Mouse (Mus musculus): ENCODE measurements around the gene Foxn3. TPM values are rescaled to one million over a fixed set of nuclear protein-coding genes. Genes with fewer than 3 reads are reported as not detected.

Foxn3 gene
- polyA plus RNA-seq, 1 experiment from 2014 or later = 90.0 TPM

- 89% methylated on average over 7 of the region's 7 CpGs for WGBS
- H3K4me3 ChIP-seq = no peak overlapping the region
These were observed 19.8 kb downstream of the Foxn3 start for GRCm38 (mm10) chr12:99543421-99544195.

GRCm38 (mm10) chr12:99540201-99540600 lies 23.2 kb downstream of the Foxn3 start:
- peaks cover 13% of the 10 kb centered on the region for H3K9me3 ChIP-seq
- H3K9ac ChIP-seq (replicated peaks) = no peak overlapping the region
- H3K4me2 ChIP-seq (replicated peaks) = no peak overlapping the region
- no peaks in the 10 kb centered on the region for H3K27me3 ChIP-seq
- H3K27ac ChIP-seq (replicated peaks) = no peak overlapping the region
- no peak for ATAC-seq (ENCODE audit: low FRiP score, low read depth)
- H3K36me3 ChIP-seq = peaks cover 16% of the 10 kb centered on the region; the same call in 1 of the 2 replicates
- H3K4me3 ChIP-seq = no peak overlapping the region
- 93% methylated on average over 4 of the region's 4 CpGs for WGBS
- H3K4me1 ChIP-seq = no peaks in the 10 kb centered on the region

More at GRCm38 (mm10) chr12:99543421-99544195, 19.8 kb downstream of the Foxn3 start:
- no peak overlapping the region for H3K4me2 ChIP-seq (replicated peaks)
- H3K9me3 ChIP-seq = no peaks in the 10 kb centered on the region
- peaks cover 4% of the 10 kb centered on the region; the same call in 1 of the 2 replicates for H3K4me1 ChIP-seq
- no peaks in the 10 kb centered on the region for H3K27me3 ChIP-seq
- no peak overlapping the region for H3K27ac ChIP-seq (replicated peaks)
- H3K36me3 ChIP-seq = 0 out of 2 replicates have a peak, but pooled peaks cover 6% of the 10 kb centered on the region
- no peak for ATAC-seq (ENCODE audit: low FRiP score, low read depth)
- H3K9ac ChIP-seq (replicated peaks) = no peak overlapping the region

GRCm38 (mm10) chr12:99537316-99537715 lies 26.1 kb downstream of the Foxn3 start:
- no peaks in the 10 kb centered on the region for H3K27me3 ChIP-seq
- 96% methylated on average over 6 of the region's 6 CpGs for WGBS
- H3K4me2 ChIP-seq (replicated peaks) = no peak overlapping the region
- no peak overlapping the region for H3K4me3 ChIP-seq
- H3K36me3 ChIP-seq = peaks cover 19% of the 10 kb centered on the region; the same call in 1 of the 2 replicates
- ATAC-seq (ENCODE audit: low FRiP score, low read depth) = no peak
- peaks cover 17% of the 10 kb centered on the region for H3K9me3 ChIP-seq
- no peaks in the 10 kb centered on the region for H3K4me1 ChIP-seq
- no peak overlapping the region for H3K9ac ChIP-seq (replicated peaks)
- no peak overlapping the region for H3K27ac ChIP-seq (replicated peaks)

DNA sequence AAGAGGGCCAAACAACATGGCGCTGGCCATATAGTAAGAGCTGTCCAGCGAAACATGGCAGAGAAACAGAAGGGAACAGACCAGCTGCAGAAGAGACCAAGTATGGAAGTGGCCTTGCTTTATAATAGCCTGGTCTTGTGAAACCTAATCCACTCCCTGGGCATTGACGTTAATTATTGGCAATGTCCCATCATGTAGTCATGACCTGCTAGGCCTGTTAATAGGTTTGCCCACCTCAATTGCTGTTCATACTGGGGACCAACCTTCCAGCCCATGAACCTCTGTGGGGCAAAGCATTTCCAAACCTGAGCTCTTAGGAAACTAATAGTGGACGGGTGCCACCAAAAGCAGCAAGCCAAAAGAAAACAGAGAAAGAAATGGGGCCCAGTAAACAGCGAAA lies 27.0 kb downstream of the Foxn3 start:
- H3K36me3 ChIP-seq = peaks cover 19% of the 10 kb centered on the region; the same call in 1 of the 2 replicates
- ATAC-seq (ENCODE audit: low FRiP score, low read depth) = no peak
- no peak overlapping the region for H3K9ac ChIP-seq (replicated peaks)
- no peak overlapping the region for H3K27ac ChIP-seq (replicated peaks)
- WGBS = 94% methylated on average over 5 of the region's 5 CpGs
- peaks cover 17% of the 10 kb centered on the region for H3K9me3 ChIP-seq
- H3K27me3 ChIP-seq = no peaks in the 10 kb centered on the region
- H3K4me2 ChIP-seq (replicated peaks) = no peak overlapping the region
- no peaks in the 10 kb centered on the region for H3K4me1 ChIP-seq
- H3K4me3 ChIP-seq = no peak overlapping the region

GRCm38 (mm10) chr12:99532342-99532741 lies 31.0 kb downstream of the Foxn3 start:
- 95% methylated on average over 7 of the region's 7 CpGs for WGBS
- ATAC-seq (ENCODE audit: low FRiP score, low read depth) = no peak

GRCm38 (mm10) chr12:99529687-99530411 lies 33.5 kb downstream of the Foxn3 start:
- 80% methylated on average over 17 of the region's 17 CpGs for WGBS
- Histone ChIP-seq H3K27ac (replicated peaks) (no peak overlapping the region), H3K36me3 (peaks cover 9% of the 10 kb centered on the region; the same call in 1 of the 2 replicates), H3K4me2 (replicated peaks) (no peak overlapping the region), H3K4me1 (peaks cover 13% of the 10 kb centered on the region), H3K4me3 (no peak overlapping the region), H3K27me3 (no peaks in the 10 kb centered on the region), H3K9me3 (0 out of 2 replicates have a peak, but pooled peaks cover 4% of the 10 kb centered on the region), H3K9ac (replicated peaks) (no peak overlapping the region)
- ATAC-seq (ENCODE audit: low FRiP score, low read depth) = no peak

More at GRCm38 (mm10) chr12:99532342-99532741, 31.0 kb downstream of the Foxn3 start:
- Histone ChIP-seq H3K9ac (replicated peaks) (no peak overlapping the region), H3K27me3 (no peaks in the 10 kb centered on the region), H3K9me3 (peaks cover 17% of the 10 kb centered on the region), H3K4me3 (no peak overlapping the region), H3K4me2 (replicated peaks) (no peak overlapping the region), H3K27ac (replicated peaks) (no peak overlapping the region), H3K4me1 (peaks cover 13% of the 10 kb centered on the region), H3K36me3 (peaks cover 19% of the 10 kb centered on the region; the same call in 1 of the 2 replicates)

- ATAC-seq (ENCODE audit: low FRiP score, low read depth) = no peak
- H3K4me1 ChIP-seq = peaks cover 13% of the 10 kb centered on the region
- H3K9me3 ChIP-seq = no peaks in the 10 kb centered on the region
- H3K4me3 ChIP-seq = no peak overlapping the region
- no peak overlapping the region for H3K4me2 ChIP-seq (replicated peaks)
- H3K9ac ChIP-seq (replicated peaks) = no peak overlapping the region
- 70% methylated on average over 5 of the region's 5 CpGs for WGBS
- no peak overlapping the region for H3K27ac ChIP-seq (replicated peaks)
- H3K27me3 ChIP-seq = no peaks in the 10 kb centered on the region
- peaks cover under 1% of the 10 kb centered on the region; the same call in 1 of the 2 replicates for H3K36me3 ChIP-seq
These were observed 34.4 kb downstream of the Foxn3 start for GRCm38 (mm10) chr12:99528958-99529357.

GRCm38 (mm10) chr12:99527452-99527851 lies 35.9 kb downstream of the Foxn3 start:
- no peak overlapping the region for H3K9ac ChIP-seq (replicated peaks)
- H3K27me3 ChIP-seq = no peaks in the 10 kb centered on the region
- H3K9me3 ChIP-seq = no peaks in the 10 kb centered on the region
- 82% methylated on average over 6 of the region's 6 CpGs for WGBS
- H3K4me2 ChIP-seq (replicated peaks) = no peak overlapping the region
- peaks cover 13% of the 10 kb centered on the region for H3K4me1 ChIP-seq
- no peaks in the 10 kb centered on the region for H3K36me3 ChIP-seq
- H3K4me3 ChIP-seq = no peak overlapping the region
- no peak for ATAC-seq (ENCODE audit: low FRiP score, low read depth)
- no peak overlapping the region for H3K27ac ChIP-seq (replicated peaks)

GRCm38 (mm10) chr12:99526571-99527140 lies 36.7 kb downstream of the Foxn3 start:
- Histone ChIP-seq H3K27ac (replicated peaks) (no peak overlapping the region), H3K27me3 (no peaks in the 10 kb centered on the region), H3K9ac (replicated peaks) (no peak overlapping the region), H3K4me3 (no peak overlapping the region), H3K4me2 (replicated peaks) (no peak overlapping the region), H3K9me3 (no peaks in the 10 kb centered on the region), H3K4me1 (peaks cover 13% of the 10 kb centered on the region), H3K36me3 (no peaks in the 10 kb centered on the region)
- WGBS = 67% methylated on average over 9 of the region's 9 CpGs
- ATAC-seq (ENCODE audit: low FRiP score, low read depth) = no peak

GRCm38 (mm10) chr12:99522882-99523281 lies 40.5 kb downstream of the Foxn3 start:
- no peaks in the 10 kb centered on the region for H3K9me3 ChIP-seq
- H3K9ac ChIP-seq (replicated peaks) = no peak overlapping the region
- 92% methylated on average over 2 of the region's 2 CpGs for WGBS
- no peak for ATAC-seq (ENCODE audit: low FRiP score, low read depth)
- H3K4me2 ChIP-seq (replicated peaks) = no peak overlapping the region
- no peaks in the 10 kb centered on the region for H3K36me3 ChIP-seq
- H3K4me1 ChIP-seq = peaks cover 8% of the 10 kb centered on the region; the same call in 1 of the 2 replicates
- H3K4me3 ChIP-seq = no peak overlapping the region
- no peak overlapping the region for H3K27ac ChIP-seq (replicated peaks)
- no peaks in the 10 kb centered on the region for H3K27me3 ChIP-seq

- Histone ChIP-seq H3K4me1 (peaks cover 10% of the 10 kb centered on the region; the same call in 1 of the 2 replicates), H3K27ac (replicated peaks) (no peak overlapping the region), H3K9me3 (no peaks in the 10 kb centered on the region), H3K4me3 (no peak overlapping the region), H3K27me3 (no peaks in the 10 kb centered on the region), H3K4me2 (replicated peaks) (no peak overlapping the region), H3K36me3 (no peaks in the 10 kb centered on the region), H3K9ac (replicated peaks) (no peak overlapping the region)
- ATAC-seq (ENCODE audit: low FRiP score, low read depth) = no peak
- 90% methylated on average over 4 of the region's 4 CpGs for WGBS
These were observed 43.5 kb downstream of the Foxn3 start for GRCm38 (mm10) chr12:99519862-99520261.

All from midbrain, embryonic 12.5 days (tissue).